Mouse (Mus musculus) adrenal gland, adult (tissue): ENCODE measurements at regions not wholly inside any gene's neighbourhood (a gene's known extent, or its start where the extent isn't known, plus 50 kb on each side); places are given as distances from the start of the nearest gene placed in this dataset.
A peak's percentile ranks its signal among the peaks of the same experiment; 100 is the strongest.

Experiments
- DNase-seq, 2 experiments: peaks; one replicate each; pipeline ENCODE4 v3.0.0; 2022 to 2023; ENCODE audit warnings: low spot score in 1 of 2; ENCODE audit not compliant: inconsistent age in 2 of 2

GRCm38 (mm10) chr1:89207306-89207705 is 137.1 kb downstream of the Sh3bp4 start:
- peak in 1 of 2 experiments; percentile 47 for DNase-seq

GRCm38 (mm10) chr1:89211116-89211515 is 140.9 kb downstream of the Sh3bp4 start:
- DNase-seq, result no peak

GRCm38 (mm10) chr1:89228426-89228825 is 158.2 kb downstream of the Sh3bp4 start:
- peak; percentile 50 to 81 for DNase-seq

GRCm38 (mm10) chr1:89231756-89232155 is 161.5 kb downstream of the Sh3bp4 start:
- no peak for DNase-seq

GRCm38 (mm10) chr1:89232391-89232790 is 162.2 kb downstream of the Sh3bp4 start:
- no peak for DNase-seq

DNA sequence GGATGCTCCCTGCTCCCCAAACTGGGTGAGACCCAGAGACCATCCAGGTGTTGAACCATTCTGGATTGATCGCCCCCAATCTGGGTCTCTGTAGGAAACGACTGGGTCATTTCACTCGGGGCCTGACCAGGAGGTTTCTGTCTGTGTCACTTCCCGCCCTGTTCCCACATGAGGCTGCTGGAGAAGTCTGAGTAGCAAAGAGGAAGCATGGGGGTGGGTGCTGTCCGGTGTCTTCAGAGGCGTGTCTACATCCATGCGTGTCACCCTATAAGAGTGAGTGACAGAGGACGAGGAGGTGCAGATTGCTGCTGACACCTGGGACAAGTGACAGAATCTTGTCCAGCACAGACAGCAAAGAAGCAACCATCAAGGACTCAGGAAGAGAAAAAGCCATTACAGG is 164.7 kb downstream of the Sh3bp4 start:
- no peak for DNase-seq

DNA sequence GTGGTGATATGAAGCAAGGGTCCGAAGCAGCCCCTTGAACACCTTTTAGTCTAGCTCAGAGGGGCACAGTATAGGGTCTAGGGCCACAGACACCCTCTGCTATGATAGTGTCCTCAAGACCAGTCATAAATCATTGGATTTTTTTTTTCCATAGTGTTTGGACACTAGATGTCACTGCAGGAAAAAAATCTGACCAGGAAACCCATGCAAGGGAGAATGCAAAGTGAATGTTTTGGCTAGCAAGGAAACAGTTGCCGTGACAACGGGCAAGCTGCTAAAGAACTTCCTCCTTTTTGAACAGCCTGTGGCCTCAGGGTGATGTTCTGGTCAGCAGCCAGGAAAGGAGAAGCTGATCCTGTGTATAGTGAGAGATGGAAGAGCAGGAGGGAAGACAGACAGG is 165.1 kb downstream of the Sh3bp4 start:
- peak; percentile 69 to 88 for DNase-seq

- no peak for DNase-seq
Measured at GRCm38 (mm10) chr1:89237696-89238095, 167.5 kb downstream of the Sh3bp4 start.

DNA sequence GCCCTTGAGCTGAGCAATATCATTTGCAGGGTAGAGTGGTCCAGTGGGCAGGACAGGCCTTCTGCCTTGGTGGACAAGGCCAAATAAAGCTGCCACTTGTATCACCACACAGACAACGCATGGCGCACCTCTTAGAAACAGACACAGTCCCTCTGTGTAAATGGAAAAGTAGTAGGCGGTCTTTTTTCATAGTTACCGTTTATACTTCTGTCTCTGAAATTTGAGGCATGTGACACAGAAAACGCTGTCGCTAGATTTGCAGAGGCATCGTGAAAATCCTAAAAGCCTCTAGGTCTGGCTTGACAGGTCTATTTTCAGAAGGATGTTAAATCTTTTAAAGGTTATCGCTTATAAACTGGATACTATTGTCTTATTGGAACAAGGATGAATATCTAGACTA is 174.4 kb downstream of the Sh3bp4 start:
- DNase-seq, result no peak

GRCm38 (mm10) chr1:89245202-89246003 is 175.2 kb downstream of the Sh3bp4 start:
- peak; percentile 35 to 58 for DNase-seq

GRCm38 (mm10) chr1:89251753-89252152 is 181.5 kb downstream of the Sh3bp4 start:
- no peak for DNase-seq

DNA sequence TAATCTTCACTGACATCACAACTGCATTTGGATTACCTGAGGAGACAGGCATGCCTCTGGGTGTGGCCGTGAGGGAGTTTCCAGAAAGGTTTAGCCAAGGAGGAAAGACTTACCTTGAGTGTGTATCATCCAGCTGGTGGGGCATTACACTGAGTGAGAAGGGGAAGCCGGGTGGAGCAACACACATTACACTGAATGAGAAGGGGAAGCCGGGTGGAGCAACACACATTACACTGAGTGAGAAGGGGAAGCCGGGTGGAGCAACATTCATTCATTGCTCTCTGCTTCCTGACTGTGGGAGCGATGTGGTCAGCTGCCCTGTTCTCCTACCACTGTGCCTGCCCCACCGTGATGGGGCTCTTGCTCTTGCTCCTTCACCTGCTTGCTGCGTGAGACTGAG is 182.3 kb downstream of the Sh3bp4 start:
- DNase-seq, result no peak

GRCm38 (mm10) chr1:89257945-89258344 is 187.7 kb downstream of the Sh3bp4 start:
- no peak for DNase-seq

GRCm38 (mm10) chr1:89265771-89266170 is 188.8 kb upstream of the Agap1 start:
- DNase-seq, result peak; percentile 50 to 83

- peak in 1 of 2 experiments; percentile 66 for DNase-seq
Measured at GRCm38 (mm10) chr1:89268806-89269205, 185.8 kb upstream of the Agap1 start.

- DNase-seq, result peak in 1 of 2 experiments; percentile 61
Measured at GRCm38 (mm10) chr1:89271743-89272142, 182.9 kb upstream of the Agap1 start.

- DNase-seq, result no peak
Measured at GRCm38 (mm10) chr1:89273021-89273420, 181.6 kb upstream of the Agap1 start.

- DNase-seq, result no peak
Measured at GRCm38 (mm10) chr1:89273786-89274362, 180.7 kb upstream of the Agap1 start.

DNA sequence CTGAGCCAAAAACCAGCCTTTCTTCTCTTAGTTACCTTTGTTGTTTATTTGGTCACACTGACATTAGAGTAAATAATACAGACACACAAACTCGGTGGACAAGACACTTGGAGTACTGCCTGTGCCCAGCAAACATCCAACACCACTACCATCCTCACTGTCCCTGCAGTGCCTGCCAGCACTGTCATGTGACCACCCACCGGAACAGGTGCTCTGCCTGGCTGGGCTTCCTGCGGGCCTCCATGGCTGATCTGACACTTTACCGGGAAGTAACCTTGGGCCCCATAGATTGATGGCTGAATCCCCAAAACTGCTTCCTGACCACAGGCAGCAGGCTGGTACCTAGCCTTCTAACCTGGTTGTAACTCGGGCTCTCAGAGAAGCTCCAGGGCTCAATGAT is 175.2 kb upstream of the Agap1 start:
- DNase-seq, result no peak

DNA sequence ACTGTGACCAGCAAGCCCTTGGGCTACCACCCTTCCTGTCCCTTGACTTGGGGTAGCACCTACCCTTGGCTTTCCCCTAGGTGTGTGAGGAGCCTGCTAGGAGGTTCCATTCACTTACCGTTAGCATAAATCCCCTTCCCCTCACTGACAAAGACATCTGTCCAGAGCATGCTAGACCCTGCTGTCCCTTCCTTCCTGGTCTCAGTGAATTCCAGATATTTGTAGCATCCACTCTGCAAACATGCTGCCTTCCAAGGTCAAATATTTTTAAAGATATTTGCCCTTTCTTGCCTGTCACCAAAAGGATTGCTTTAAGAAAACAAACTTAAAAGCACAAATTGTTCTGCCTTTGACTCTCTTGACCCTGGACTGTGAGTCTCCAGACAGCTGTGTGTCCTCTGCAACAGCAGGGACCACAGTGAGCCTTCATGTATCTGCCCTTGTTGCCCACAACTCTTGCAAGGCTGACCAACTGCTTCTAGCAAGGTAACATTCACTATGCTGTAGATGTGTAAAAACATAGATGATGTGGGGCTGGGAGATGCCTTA is 173.4 kb upstream of the Agap1 start:
- DNase-seq, result peak in 1 of 2 experiments; percentile 29

- no peak for DNase-seq
Measured at GRCm38 (mm10) chr1:89285041-89285440, 169.6 kb upstream of the Agap1 start.

DNA sequence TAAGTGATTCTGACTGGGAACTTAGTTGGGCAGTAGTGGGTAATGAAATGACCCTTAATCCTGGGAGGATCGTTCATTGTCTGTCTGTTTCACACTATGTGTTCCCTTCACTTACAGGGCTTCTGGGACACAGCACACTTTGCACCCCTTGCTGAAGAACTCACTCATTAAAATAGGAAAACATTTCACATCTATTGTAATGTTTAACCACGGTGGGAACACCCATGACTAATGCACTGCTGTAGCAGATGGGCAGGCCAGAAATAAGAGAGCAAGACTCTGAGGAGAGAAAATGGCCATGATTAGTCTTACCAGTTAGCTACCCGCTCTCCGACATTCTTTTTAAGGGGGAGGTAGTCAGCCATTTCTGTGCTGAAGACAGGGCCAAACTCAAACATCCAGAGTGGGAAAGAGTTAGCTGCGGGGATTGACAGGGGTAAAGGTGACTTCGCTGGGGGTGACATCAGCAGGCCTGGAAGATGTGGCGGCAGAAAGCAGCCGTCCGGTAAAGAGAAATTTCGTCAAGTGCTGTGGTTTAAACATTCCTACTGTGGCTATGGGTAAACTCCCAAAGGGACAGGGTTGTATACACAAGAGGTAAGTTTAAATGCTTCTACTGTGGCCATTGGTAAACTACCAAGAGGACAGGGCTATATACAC is 167.3 kb upstream of the Agap1 start:
- no peak for DNase-seq
